Mouse (Mus musculus): ENCODE data around the gene Cd44. TPM values are rescaled to one million over a fixed set of nuclear protein-coding genes. Genes with fewer than 3 reads are reported as not detected.

Gene Cd44
- total RNA-seq, 1 experiment, result 14.3 TPM

- H3K36me3 ChIP-seq (ENCODE audit: control insufficient read depth, insufficient read depth, low read length, poor library complexity, severe bottlenecking), result no peaks in the 10 kb centered on the region
- H3K27ac ChIP-seq (ENCODE audit: insufficient read depth, low read depth, low read length, poor library complexity, severe bottlenecking), result no peak overlapping the region
- no peak for DNase-seq (ENCODE audit: low read depth, low spot score)
- no peak for TF ChIP-seq HCFC1 (IDR thresholded peaks at IDR 0.05; ENCODE audit: borderline replicate concordance, insufficient read depth, low read length)
- no peak for TF ChIP-seq ZNF384 (IDR thresholded peaks at IDR 0.05; ENCODE audit: low read depth, low read length)
- TF ChIP-seq ZC3H11A (IDR thresholded peaks at IDR 0.05; ENCODE audit: borderline replicate concordance, low read depth, low read length), result no peak
- no peak for TF ChIP-seq CHD2 (IDR thresholded peaks at IDR 0.05; ENCODE audit: low read depth, low read length)
- TF ChIP-seq MAFK (IDR thresholded peaks at IDR 0.05; ENCODE audit: insufficient read depth, low read depth, low read length), result no peak
- in situ Hi-C loops (cut with MboI; ENCODE audit: low sequenced_read_pairs in 2 of 2, unreplicated experiment in 2 of 2), result no loop called here
- no peak overlapping the region for H3K9ac ChIP-seq (ENCODE audit: insufficient read depth, low read depth, low read length, poor library complexity, severe bottlenecking)
- H3K4me3 ChIP-seq (ENCODE audit: insufficient read depth in 1 of 2, low read depth in 1 of 2, low read length in 2 of 2, poor library complexity in 1 of 2, severe bottlenecking in 1 of 2), result no peak overlapping the region
- no peaks in the 10 kb centered on the region for H3K4me1 ChIP-seq (ENCODE audit: control insufficient read depth in 2 of 2, insufficient read depth in 2 of 2, low read length in 2 of 2, poor library complexity in 1 of 2)
- no peaks in the 10 kb centered on the region for H3K9me3 ChIP-seq (ENCODE audit: control insufficient read depth, insufficient read depth, low read depth, low read length)
Observed at GRCm38 (mm10) chr2:102785696-102786095, 115.8 kb downstream of the Cd44 start.

GRCm38 (mm10) chr2:102782751-102783150 is 118.7 kb downstream of the Cd44 start:
- Histone ChIP-seq H3K36me3 (ENCODE audit: control insufficient read depth, insufficient read depth, low read length, poor library complexity, severe bottlenecking) (no peaks in the 10 kb centered on the region), H3K9me3 (ENCODE audit: control insufficient read depth, insufficient read depth, low read depth, low read length) (no peaks in the 10 kb centered on the region), H3K4me3 (ENCODE audit: insufficient read depth in 1 of 2, low read depth in 1 of 2, low read length in 2 of 2, poor library complexity in 1 of 2, severe bottlenecking in 1 of 2) (no peak overlapping the region), H3K4me1 (ENCODE audit: control insufficient read depth in 2 of 2, insufficient read depth in 2 of 2, low read length in 2 of 2, poor library complexity in 1 of 2) (no peaks in the 10 kb centered on the region), H3K27ac (ENCODE audit: insufficient read depth, low read depth, low read length, poor library complexity, severe bottlenecking) (no peak overlapping the region), H3K9ac (ENCODE audit: insufficient read depth, low read depth, low read length, poor library complexity, severe bottlenecking) (no peak overlapping the region)
- TF ChIP-seq HCFC1 (IDR thresholded peaks at IDR 0.05; ENCODE audit: borderline replicate concordance, insufficient read depth, low read length) (no peak), MAFK (IDR thresholded peaks at IDR 0.05; ENCODE audit: insufficient read depth, low read depth, low read length) (no peak), ZNF384 (IDR thresholded peaks at IDR 0.05; ENCODE audit: low read depth, low read length) (no peak), ZC3H11A (IDR thresholded peaks at IDR 0.05; ENCODE audit: borderline replicate concordance, low read depth, low read length) (no peak), CHD2 (IDR thresholded peaks at IDR 0.05; ENCODE audit: low read depth, low read length) (no peak)
- in situ Hi-C loops (cut with MboI; ENCODE audit: low sequenced_read_pairs in 2 of 2, unreplicated experiment in 2 of 2), result no loop called here
- DNase-seq (ENCODE audit: low read depth, low spot score), result no peak

- in situ Hi-C loops (cut with MboI; ENCODE audit: low sequenced_read_pairs in 2 of 2, unreplicated experiment in 2 of 2), result no loop called here
- no peak for DNase-seq (ENCODE audit: low read depth, low spot score)
- no peak overlapping the region for H3K9ac ChIP-seq (ENCODE audit: insufficient read depth, low read depth, low read length, poor library complexity, severe bottlenecking)
- no peak overlapping the region for H3K27ac ChIP-seq (ENCODE audit: insufficient read depth, low read depth, low read length, poor library complexity, severe bottlenecking)
- TF ChIP-seq ZNF384 (IDR thresholded peaks at IDR 0.05; ENCODE audit: low read depth, low read length) (no peak), ZC3H11A (IDR thresholded peaks at IDR 0.05; ENCODE audit: borderline replicate concordance, low read depth, low read length) (no peak), MAFK (IDR thresholded peaks at IDR 0.05; ENCODE audit: insufficient read depth, low read depth, low read length) (no peak), CHD2 (IDR thresholded peaks at IDR 0.05; ENCODE audit: low read depth, low read length) (no peak), HCFC1 (IDR thresholded peaks at IDR 0.05; ENCODE audit: borderline replicate concordance, insufficient read depth, low read length) (no peak)
- no peaks in the 10 kb centered on the region for H3K4me1 ChIP-seq (ENCODE audit: control insufficient read depth in 2 of 2, insufficient read depth in 2 of 2, low read length in 2 of 2, poor library complexity in 1 of 2)
- no peaks in the 10 kb centered on the region for H3K9me3 ChIP-seq (ENCODE audit: control insufficient read depth, insufficient read depth, low read depth, low read length)
- H3K4me3 ChIP-seq (ENCODE audit: insufficient read depth in 1 of 2, low read depth in 1 of 2, low read length in 2 of 2, poor library complexity in 1 of 2, severe bottlenecking in 1 of 2), result no peak overlapping the region
- H3K36me3 ChIP-seq (ENCODE audit: control insufficient read depth, insufficient read depth, low read length, poor library complexity, severe bottlenecking), result no peaks in the 10 kb centered on the region
Observed at GRCm38 (mm10) chr2:102778208-102778607, 123.3 kb downstream of the Cd44 start.

GRCm38 (mm10) chr2:102775561-102775960 is 125.9 kb downstream of the Cd44 start:
- no peaks in the 10 kb centered on the region for H3K36me3 ChIP-seq (ENCODE audit: control insufficient read depth, insufficient read depth, low read length, poor library complexity, severe bottlenecking)
- H3K4me1 ChIP-seq (ENCODE audit: control insufficient read depth in 2 of 2, insufficient read depth in 2 of 2, low read length in 2 of 2, poor library complexity in 1 of 2), result no peaks in the 10 kb centered on the region
- no peak overlapping the region for H3K27ac ChIP-seq (ENCODE audit: insufficient read depth, low read depth, low read length, poor library complexity, severe bottlenecking)
- no peaks in the 10 kb centered on the region for H3K9me3 ChIP-seq (ENCODE audit: control insufficient read depth, insufficient read depth, low read depth, low read length)
- no peak overlapping the region for H3K9ac ChIP-seq (ENCODE audit: insufficient read depth, low read depth, low read length, poor library complexity, severe bottlenecking)
- in situ Hi-C loops (cut with MboI; ENCODE audit: low sequenced_read_pairs in 2 of 2, unreplicated experiment in 2 of 2), result no loop called here
- TF ChIP-seq HCFC1 (IDR thresholded peaks at IDR 0.05; ENCODE audit: borderline replicate concordance, insufficient read depth, low read length) (no peak), CHD2 (IDR thresholded peaks at IDR 0.05; ENCODE audit: low read depth, low read length) (no peak)
- DNase-seq (ENCODE audit: low read depth, low spot score), result no peak
- H3K4me3 ChIP-seq (ENCODE audit: insufficient read depth in 1 of 2, low read depth in 1 of 2, low read length in 2 of 2, poor library complexity in 1 of 2, severe bottlenecking in 1 of 2), result no peak overlapping the region

GRCm38 (mm10) chr2:102774700-102775099 is 126.8 kb downstream of the Cd44 start:
- Histone ChIP-seq H3K9me3 (ENCODE audit: control insufficient read depth, insufficient read depth, low read depth, low read length) (no peaks in the 10 kb centered on the region), H3K9ac (ENCODE audit: insufficient read depth, low read depth, low read length, poor library complexity, severe bottlenecking) (no peak overlapping the region), H3K36me3 (ENCODE audit: control insufficient read depth, insufficient read depth, low read length, poor library complexity, severe bottlenecking) (no peaks in the 10 kb centered on the region), H3K27ac (ENCODE audit: insufficient read depth, low read depth, low read length, poor library complexity, severe bottlenecking) (no peak overlapping the region), H3K4me3 (ENCODE audit: insufficient read depth in 1 of 2, low read depth in 1 of 2, low read length in 2 of 2, poor library complexity in 1 of 2, severe bottlenecking in 1 of 2) (no peak overlapping the region), H3K4me1 (ENCODE audit: control insufficient read depth in 2 of 2, insufficient read depth in 2 of 2, low read length in 2 of 2, poor library complexity in 1 of 2) (no peaks in the 10 kb centered on the region)
- in situ Hi-C loops (cut with MboI; ENCODE audit: low sequenced_read_pairs in 2 of 2, unreplicated experiment in 2 of 2), result no loop called here
- TF ChIP-seq ZC3H11A (IDR thresholded peaks at IDR 0.05; ENCODE audit: borderline replicate concordance, low read depth, low read length) (no peak), HCFC1 (IDR thresholded peaks at IDR 0.05; ENCODE audit: borderline replicate concordance, insufficient read depth, low read length) (no peak), CHD2 (IDR thresholded peaks at IDR 0.05; ENCODE audit: low read depth, low read length) (no peak), MAFK (IDR thresholded peaks at IDR 0.05; ENCODE audit: insufficient read depth, low read depth, low read length) (no peak), ZNF384 (IDR thresholded peaks at IDR 0.05; ENCODE audit: low read depth, low read length) (no peak)
- no peak for DNase-seq (ENCODE audit: low read depth, low spot score)
